ENCODE assay signal across 10 mouse cellular contexts in genomic region chr11:24083423-24083822, GRCm38 (mm10). TPM values are rescaled to one million over a fixed set of nuclear protein-coding genes. Genes with fewer than 3 reads are reported as not detected.
A peak's percentile ranks its signal among the peaks of the same experiment; 100 is the strongest.
DNase-seq lines count a peak whose midpoint lies in the region; ATAC-seq lines count a peak whose summit lies in the region.
"Had no signal": no experiment of that assay in that cellular context is flagged by ENCODE, and none has a peak within 500 bp of the region (broad histone marks: within the 10 kb centered on the region; RNA-seq: fewer than 3 reads in every experiment).

No protein-coding gene starts in this region.

- H3K4me2 ChIP-seq in heart, embryonic 13.5 days: peak overlapping the region; percentile 92
- H3K4me2 ChIP-seq in embryonic facial prominence, embryonic 15.5 days (replicated peaks): peak overlapping the region; percentile 95
- H3K4me2 ChIP-seq in intestine, embryonic 15.5 days (replicated peaks): peak overlapping the region; percentile 13; the same call in 1 of the 2 replicates
- H3K4me2 ChIP-seq in midbrain, embryonic 15.5 days: peak overlapping the region; percentile 93

- peaks cover 45% of the 10 kb centered on the region for H3K4me1 ChIP-seq in heart, embryonic 13.5 days
- H3K4me1 ChIP-seq in embryonic facial prominence, embryonic 15.5 days: peaks cover 34% of the 10 kb centered on the region
- 0 out of 2 replicates have a peak, but pooled peaks cover 9% of the 10 kb centered on the region for H3K4me1 ChIP-seq in intestine, embryonic 15.5 days (replicated peaks)
- H3K4me1 ChIP-seq in midbrain, embryonic 15.5 days: peaks cover 59% of the 10 kb centered on the region

- no peak for ATAC-seq in heart, embryonic 13.5 days (ENCODE audit: extremely low read depth, insufficient number of reproducible peaks, low FRiP score, low TSS enrichment)
- no peak for ATAC-seq in embryonic facial prominence, embryonic 15.5 days (ENCODE audit: insufficient number of reproducible peaks, low FRiP score, low TSS enrichment, low read depth)
- no peak for ATAC-seq in intestine, embryonic 15.5 days
- ATAC-seq in midbrain, embryonic 15.5 days (replicated peaks): no peak

- intact Hi-C loops in heart, postnatal 36 days (cut with DNase I): loop anchor here (10.0 kb wide), 1 partner anchor 321 kb away; no protein-coding TSS in a partner anchor

- peak overlapping the region; percentile 12; the same call in 1 of the 2 replicates for H3K9ac ChIP-seq in heart, embryonic 13.5 days
- H3K9ac ChIP-seq in embryonic facial prominence, embryonic 15.5 days: no peak overlapping the region
- H3K9ac ChIP-seq in intestine, embryonic 15.5 days: no peak overlapping the region
- H3K9ac ChIP-seq in midbrain, embryonic 15.5 days: peak overlapping the region; percentile 44

- 24% methylated on average over 7 of the region's 7 CpGs for WGBS in heart, embryonic 13.5 days
- 42% methylated on average over 7 of the region's 7 CpGs for WGBS in embryonic facial prominence, embryonic 15.5 days
- 64% methylated on average over 7 of the region's 7 CpGs for WGBS in intestine, embryonic 15.5 days
- 42% methylated on average over 7 of the region's 7 CpGs for WGBS in midbrain, embryonic 15.5 days

- H3K4me3 ChIP-seq in heart, embryonic 13.5 days: peak overlapping the region; percentile 9; the same call in 1 of the 2 replicates
- H3K4me3 ChIP-seq in embryonic facial prominence, embryonic 15.5 days (replicated peaks): peak overlapping the region; percentile 17
- no peak overlapping the region for H3K4me3 ChIP-seq in intestine, embryonic 15.5 days (replicated peaks)
- H3K4me3 ChIP-seq in midbrain, embryonic 15.5 days: peak overlapping the region; percentile 89

- H3K27ac ChIP-seq in heart, embryonic 13.5 days (replicated peaks): 0 out of 2 replicates have a peak overlapping the region, but pooled peaks have one; percentile 9
- 0 out of 2 replicates have a peak overlapping the region, but pooled peaks have one; percentile 23 for H3K27ac ChIP-seq in embryonic facial prominence, embryonic 15.5 days (replicated peaks)
- H3K27ac ChIP-seq in intestine, embryonic 15.5 days: no peak overlapping the region
- peak overlapping the region; percentile 97 for H3K27ac ChIP-seq in midbrain, embryonic 15.5 days

- no peak for DNase-seq in heart, postnatal 36 days
- no peak for DNase-seq in gastrocnemius, postnatal 25 days
- no peak for DNase-seq in adrenal gland, postnatal 10 days
- DNase-seq in urinary bladder, postnatal 36 days (ENCODE audit: low spot score in 2 of 2): no peak
- DNase-seq: B cell, adult 2 months; kidney, postnatal 36 days had no signal

- peaks cover 34% of the 10 kb centered on the region for H3K36me3 ChIP-seq in heart, embryonic 13.5 days
- peaks cover 16% of the 10 kb centered on the region for H3K36me3 ChIP-seq in embryonic facial prominence, embryonic 15.5 days
- H3K36me3 ChIP-seq in intestine, embryonic 15.5 days: no peaks in the 10 kb centered on the region
- H3K36me3 ChIP-seq in midbrain, embryonic 15.5 days (replicated peaks): no peaks in the 10 kb centered on the region

- H3K27me3 ChIP-seq in heart, embryonic 13.5 days (replicated peaks): no peaks in the 10 kb centered on the region
- no peaks in the 10 kb centered on the region for H3K27me3 ChIP-seq in embryonic facial prominence, embryonic 15.5 days
- H3K27me3 ChIP-seq in intestine, embryonic 15.5 days (replicated peaks): no peaks in the 10 kb centered on the region
- H3K27me3 ChIP-seq in midbrain, embryonic 15.5 days (replicated peaks): no peaks in the 10 kb centered on the region

- no peaks in the 10 kb centered on the region for H3K9me3 ChIP-seq in heart, embryonic 13.5 days
- no peaks in the 10 kb centered on the region for H3K9me3 ChIP-seq in embryonic facial prominence, embryonic 15.5 days (replicated peaks)
- H3K9me3 ChIP-seq in intestine, embryonic 15.5 days: no peaks in the 10 kb centered on the region
- H3K9me3 ChIP-seq in midbrain, embryonic 15.5 days: no peaks in the 10 kb centered on the region

RNA-seq across cellular contexts. Expression of gene Bcl11a, which starts 5.6 kb away (rescaled TPM):
- polyA plus RNA-seq in heart, embryonic 13.5 days (2015; fragmentation: Nextera tagmentation; extraction: Ambion mirVana): 15.3 and 15.9 TPM in 2 replicates
- 1 to 10 TPM; 4.5 to 5.0 TPM for total RNA-seq in heart, postnatal 36 days (2021)
- polyA plus RNA-seq in embryonic facial prominence, embryonic 15.5 days (2015; fragmentation: Nextera tagmentation; extraction: Ambion mirVana): 41.7 and 43.0 TPM in 2 replicates
- polyA plus RNA-seq in intestine, embryonic 15.5 days (2015; fragmentation: Nextera tagmentation; extraction: Ambion mirVana): 17.3 and 19.7 TPM in 2 replicates
- polyA plus RNA-seq in midbrain, embryonic 15.5 days (2015; fragmentation: Nextera tagmentation; extraction: Ambion mirVana): 101 and 105 TPM in 2 replicates
- total RNA-seq in gastrocnemius, postnatal 25 days (2021): under 1 TPM in 1 of 2 experiments, not detected in 1; 0.05 TPM
- 1 to 10 TPM; 3.3 to 4.8 TPM for total RNA-seq in adrenal gland, postnatal 10 days (2021)

RNA-seq across cellular contexts. Expression of gene A830031A19Rik, which starts 8.6 kb away (rescaled TPM):
- polyA plus RNA-seq in heart, embryonic 13.5 days (2015; fragmentation: Nextera tagmentation; extraction: Ambion mirVana): not detected in 2 replicates
- not detected for total RNA-seq in heart, postnatal 36 days (2021)
- polyA plus RNA-seq in embryonic facial prominence, embryonic 15.5 days (2015; fragmentation: Nextera tagmentation; extraction: Ambion mirVana): not detected in 2 replicates
- polyA plus RNA-seq in intestine, embryonic 15.5 days (2015; fragmentation: Nextera tagmentation; extraction: Ambion mirVana): not detected in 2 replicates
- 0.23 TPM in 1 of 2 replicates, not detected in the other for polyA plus RNA-seq in midbrain, embryonic 15.5 days (2015; fragmentation: Nextera tagmentation; extraction: Ambion mirVana)
- not detected for total RNA-seq in gastrocnemius, postnatal 25 days (2021)
- total RNA-seq in adrenal gland, postnatal 10 days (2021): not detected

Comparison
In these comparisons a context has a peak if more than half of its experiments do, and no peak if none do; other contexts are left out.
1. H3K4me2 ChIP-seq: peak in every context shown above with its lines; median percentile 95 in embryonic facial prominence, embryonic 15.5 days; 93 in midbrain, embryonic 15.5 days; 92 in heart, embryonic 13.5 days; 13 in intestine, embryonic 15.5 days.
2. H3K9ac ChIP-seq: peak in heart, embryonic 13.5 days (single experiment) and midbrain, embryonic 15.5 days (single experiment); none in embryonic facial prominence, embryonic 15.5 days (single experiment) and intestine, embryonic 15.5 days (single experiment).